Mouse (Mus musculus): Measurements from ENCODE around the gene Nol4l. TPM values are rescaled to one million over a fixed set of nuclear protein-coding genes. Genes with fewer than 3 reads are reported as not detected.

The Nol4l gene
- polyA plus RNA-seq, 2 experiments: 3.7 to 5.7 TPM

- TF ChIP-seq EP300 (IDR thresholded peaks at IDR 0.05; ENCODE audit: low read depth): no peak
- Histone ChIP-seq H3K4me2 (ENCODE audit: low read depth) (no peak overlapping the region), H3K4me1 (replicated peaks; ENCODE audit: control insufficient read depth in 2 of 2, insufficient read depth in 2 of 2, low read length in 1 of 2) (peaks cover 14 to 18% of the 10 kb centered on the region in 2 experiments), H3K9me3 (ENCODE audit: control insufficient read depth, low read length) (no peaks in the 10 kb centered on the region), H3K27ac (no peak overlapping the region), H3K27me3 (ENCODE audit: control insufficient read depth, insufficient read depth, low read length) (no peaks in the 10 kb centered on the region), H3K4me3 (ENCODE audit: insufficient read depth in 1 of 2, low read depth in 2 of 2, low read length in 2 of 2) (no peak overlapping the region), H3K9ac (replicated peaks) (no peak overlapping the region), H3K36me3 (replicated peaks; ENCODE audit: control insufficient read depth, insufficient read depth, low read depth) (peaks cover 5% of the 10 kb centered on the region)
- no peak for DNase-seq (ENCODE audit: low read depth in 3 of 3, low spot score in 3 of 3)
- WGBS (ENCODE audit: insufficient replicate concordance): 71% methylated on average over 9 of the region's 9 CpGs
- ATAC-seq (ENCODE audit: insufficient read depth): peak; percentile 24
Observed at GRCm38 (mm10) chr2:153434880-153435831, 94.6 kb downstream of the Nol4l start.

- DNase-seq (ENCODE audit: low read depth in 3 of 3, low spot score in 3 of 3) (no peak), ATAC-seq (ENCODE audit: insufficient read depth) (no peak)
- Histone ChIP-seq H3K9me3 (ENCODE audit: control insufficient read depth, low read length) (no peaks in the 10 kb centered on the region), H3K27me3 (ENCODE audit: control insufficient read depth, insufficient read depth, low read length) (no peaks in the 10 kb centered on the region), H3K4me3 (ENCODE audit: insufficient read depth in 1 of 2, low read depth in 2 of 2, low read length in 2 of 2) (no peak overlapping the region), H3K36me3 (replicated peaks; ENCODE audit: control insufficient read depth, insufficient read depth, low read depth) (peaks cover 5% of the 10 kb centered on the region), H3K4me1 (replicated peaks; ENCODE audit: control insufficient read depth in 2 of 2, insufficient read depth in 2 of 2, low read length in 1 of 2) (peaks cover 14 to 18% of the 10 kb centered on the region in 2 experiments), H3K27ac (no peak overlapping the region), H3K9ac (replicated peaks) (no peak overlapping the region), H3K4me2 (ENCODE audit: low read depth) (no peak overlapping the region)
- TF ChIP-seq CTCF (IDR thresholded peaks at IDR 0.05; ENCODE audit: low read depth): no peak
- TF ChIP-seq EP300 (IDR thresholded peaks at IDR 0.05; ENCODE audit: low read depth): no peak
- 72% methylated on average over 3 of the region's 3 CpGs for WGBS (ENCODE audit: insufficient replicate concordance)
Observed at GRCm38 (mm10) chr2:153433859-153434258, 95.9 kb downstream of the Nol4l start.

GRCm38 (mm10) chr2:153432492-153432891 lies 97.3 kb downstream of the Nol4l start:
- no peak overlapping the region for H3K9ac ChIP-seq (replicated peaks)
- no peak for TF ChIP-seq EP300 (IDR thresholded peaks at IDR 0.05; ENCODE audit: low read depth)
- no peak for TF ChIP-seq CTCF (IDR thresholded peaks at IDR 0.05; ENCODE audit: low read depth)
- H3K27me3 ChIP-seq (ENCODE audit: control insufficient read depth, insufficient read depth, low read length): no peaks in the 10 kb centered on the region
- no peak overlapping the region for H3K27ac ChIP-seq
- peaks cover 5% of the 10 kb centered on the region for H3K36me3 ChIP-seq (replicated peaks; ENCODE audit: control insufficient read depth, insufficient read depth, low read depth)
- H3K4me1 ChIP-seq (replicated peaks; ENCODE audit: control insufficient read depth in 2 of 2, insufficient read depth in 2 of 2, low read length in 1 of 2): peaks cover 11 to 17% of the 10 kb centered on the region in 2 experiments
- ATAC-seq (ENCODE audit: insufficient read depth): no peak; the same call in 1 of the 2 replicates
- 53% methylated on average over 7 of the region's 7 CpGs for WGBS (ENCODE audit: insufficient replicate concordance)
- no peak overlapping the region for H3K4me3 ChIP-seq (ENCODE audit: insufficient read depth in 1 of 2, low read depth in 2 of 2, low read length in 2 of 2)
- no peaks in the 10 kb centered on the region for H3K9me3 ChIP-seq (ENCODE audit: control insufficient read depth, low read length)
- DNase-seq (ENCODE audit: low read depth in 3 of 3, low spot score in 3 of 3): no peak
- no peak overlapping the region for H3K4me2 ChIP-seq (ENCODE audit: low read depth)

- Histone ChIP-seq H3K9ac (replicated peaks) (no peak overlapping the region), H3K27ac (no peak overlapping the region), H3K4me2 (ENCODE audit: low read depth) (no peak overlapping the region), H3K4me3 (ENCODE audit: insufficient read depth in 1 of 2, low read depth in 2 of 2, low read length in 2 of 2) (no peak overlapping the region), H3K9me3 (ENCODE audit: control insufficient read depth, low read length) (no peaks in the 10 kb centered on the region), H3K36me3 (replicated peaks; ENCODE audit: control insufficient read depth, insufficient read depth, low read depth) (peaks cover under 1% of the 10 kb centered on the region), H3K4me1 (replicated peaks; ENCODE audit: control insufficient read depth in 2 of 2, insufficient read depth in 2 of 2, low read length in 1 of 2) (peaks cover 13 to 17% of the 10 kb centered on the region in 2 experiments), H3K27me3 (ENCODE audit: control insufficient read depth, insufficient read depth, low read length) (no peaks in the 10 kb centered on the region)
- ATAC-seq (ENCODE audit: insufficient read depth) (no peak), DNase-seq (ENCODE audit: low read depth in 3 of 3, low spot score in 3 of 3) (no peak)
- WGBS (ENCODE audit: insufficient replicate concordance): 75% methylated on average over 1 of the region's 1 CpGs
- TF ChIP-seq CTCF (IDR thresholded peaks at IDR 0.05; ENCODE audit: low read depth): no peak
- TF ChIP-seq EP300 (IDR thresholded peaks at IDR 0.05; ENCODE audit: low read depth): no peak
Observed at GRCm38 (mm10) chr2:153430571-153430970, 99.2 kb downstream of the Nol4l start.

GRCm38 (mm10) chr2:153428485-153428884 lies 101.3 kb downstream of the Nol4l start:
- Histone ChIP-seq H3K27me3 (ENCODE audit: control insufficient read depth, insufficient read depth, low read length) (no peaks in the 10 kb centered on the region), H3K4me3 (ENCODE audit: insufficient read depth in 1 of 2, low read depth in 2 of 2, low read length in 2 of 2) (no peak overlapping the region), H3K4me2 (ENCODE audit: low read depth) (no peak overlapping the region), H3K36me3 (replicated peaks; ENCODE audit: control insufficient read depth, insufficient read depth, low read depth) (no peaks in the 10 kb centered on the region; the same call in none of the 2 replicates), H3K9ac (replicated peaks) (no peak overlapping the region), H3K9me3 (ENCODE audit: control insufficient read depth, low read length) (no peaks in the 10 kb centered on the region), H3K27ac (no peak overlapping the region), H3K4me1 (replicated peaks; ENCODE audit: control insufficient read depth in 2 of 2, insufficient read depth in 2 of 2, low read length in 1 of 2) (peaks cover 13 to 20% of the 10 kb centered on the region in 2 experiments)
- ATAC-seq (ENCODE audit: insufficient read depth): no peak
- DNase-seq (ENCODE audit: low read depth in 3 of 3, low spot score in 3 of 3): no peak
- WGBS (ENCODE audit: insufficient replicate concordance): 51% methylated on average over 2 of the region's 2 CpGs
- TF ChIP-seq EP300 (IDR thresholded peaks at IDR 0.05; ENCODE audit: low read depth) (no peak), CTCF (IDR thresholded peaks at IDR 0.05; ENCODE audit: low read depth) (no peak)

Measured in liver, embryonic 14.5 days (tissue).